Mouse (Mus musculus): ENCODE data around the gene Cul7.

Gene Cul7

GRCm38 (mm10) chr17:46628791-46629684, 21.1 kb upstream of the Cul7 start, which contains the start of gene Ptk7:
Ptk7 (minus strand) TSS chr17:46629504.
- DNase-seq (ENCODE audit: low read depth, low spot score), result peak; percentile 57

GRCm38 (mm10) chr17:46629685-46630441, 20.3 kb upstream of the Cul7 start:
- DNase-seq (ENCODE audit: low read depth, low spot score), result no peak

GRCm38 (mm10) chr17:46636831-46637523, 13.2 kb upstream of the Cul7 start:
- peak; percentile 60 for DNase-seq (ENCODE audit: low read depth, low spot score)

DNA sequence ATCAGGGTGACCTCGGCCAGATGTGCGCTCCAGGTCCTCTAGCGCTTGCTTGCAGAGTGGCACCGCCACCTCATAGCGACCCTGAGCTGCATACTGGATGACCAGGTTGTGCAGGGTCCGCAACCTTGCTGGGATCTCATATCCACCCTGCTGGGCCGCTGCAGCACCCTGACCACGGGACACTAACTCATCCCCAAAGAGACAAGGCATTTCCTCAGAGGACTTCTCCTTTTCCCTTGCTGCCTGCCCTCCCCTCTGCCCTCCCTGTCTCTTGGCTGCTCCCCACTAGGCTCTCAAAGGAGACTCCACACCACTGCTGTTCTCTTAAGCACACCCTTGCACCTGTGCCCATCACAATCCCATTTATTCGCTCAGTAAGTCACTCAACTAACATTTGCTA, 10.2 kb upstream of the Cul7 start:
- DNase-seq (ENCODE audit: low read depth, low spot score), result no peak

- DNase-seq (ENCODE audit: low read depth, low spot score), result no peak
These were observed 8.1 kb upstream of the Cul7 start for GRCm38 (mm10) chr17:46642060-46642459.

GRCm38 (mm10) chr17:46644152-46644805, 5.9 kb upstream of the Cul7 start:
- DNase-seq (ENCODE audit: low read depth, low spot score), result no peak

GRCm38 (mm10) chr17:46644916-46645475, 5.1 kb upstream of the Cul7 start:
- no peak for DNase-seq (ENCODE audit: low read depth, low spot score)

DNA sequence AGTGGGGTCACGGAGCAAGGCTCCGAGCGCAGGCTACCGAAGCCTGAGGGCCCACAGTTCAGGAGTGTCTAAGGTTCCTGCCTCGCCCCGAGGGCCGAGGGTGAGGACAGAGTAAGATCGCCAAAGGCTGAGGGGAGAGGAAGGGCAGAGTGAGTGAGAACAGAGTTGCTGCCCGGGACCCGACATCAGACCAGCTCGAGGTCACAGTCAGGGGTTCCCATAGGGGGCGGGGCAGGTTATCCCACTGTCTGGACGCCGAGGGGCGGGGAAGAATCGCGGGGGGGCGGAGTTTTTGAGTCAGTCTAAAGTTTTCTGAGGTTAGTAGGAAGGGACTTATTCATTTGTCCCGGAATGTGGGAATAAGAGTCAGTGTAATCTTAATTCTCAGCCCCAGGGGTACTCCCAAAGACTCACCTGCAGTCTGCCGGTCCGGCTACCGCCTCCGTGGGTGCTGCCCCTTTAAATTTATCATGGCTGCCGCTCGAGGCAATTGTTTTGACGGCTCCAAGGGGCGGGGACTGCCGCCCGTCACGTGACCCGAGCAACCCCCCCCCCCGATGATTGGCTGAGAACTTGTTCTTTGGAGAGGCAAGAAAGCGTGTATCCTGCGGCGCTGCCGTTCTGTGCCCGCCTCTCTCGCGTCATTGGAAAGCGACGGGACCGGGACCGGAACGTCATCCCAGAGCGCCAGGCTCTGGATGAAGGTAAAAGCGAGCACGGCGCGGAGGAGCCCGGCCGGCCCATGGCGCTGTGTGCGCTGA, 4.4 kb upstream of the Cul7 start, which contains the start of the genes Klc4 and Mrpl2:
TSS of gene Klc4 (minus strand) at position 462 of the 761 bp plus-strand sequence.
TSS of gene Mrpl2 (plus strand) at position 669 of the 761 bp plus-strand sequence.
- DNase-seq (ENCODE audit: low read depth, low spot score), result peak; percentile 98

- DNase-seq (ENCODE audit: low read depth, low spot score), result no peak
These were observed 3.8 kb upstream of the Cul7 start for GRCm38 (mm10) chr17:46646322-46646662.

DNA sequence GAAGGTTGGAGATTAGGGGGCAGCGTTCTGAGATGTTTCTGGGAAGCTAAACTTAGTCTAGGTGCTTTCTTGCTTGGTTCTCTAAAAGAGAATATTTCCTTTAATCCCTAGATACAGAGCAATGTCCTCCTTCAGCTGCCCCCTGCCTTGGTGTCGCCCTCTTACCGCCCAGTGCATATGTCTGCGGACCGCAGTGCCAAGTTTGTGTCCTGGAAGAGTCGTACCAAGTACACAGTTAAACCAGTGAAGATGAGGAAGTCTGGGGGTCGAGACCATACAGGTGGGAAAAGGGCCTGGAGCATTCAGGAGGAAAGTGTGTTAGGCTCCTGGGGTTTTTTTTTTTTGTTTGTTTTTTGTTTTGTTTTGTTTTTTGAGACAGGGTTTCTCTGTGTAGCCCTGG, 2.9 kb upstream of the Cul7 start:
- no peak for DNase-seq (ENCODE audit: low read depth, low spot score)

DNA sequence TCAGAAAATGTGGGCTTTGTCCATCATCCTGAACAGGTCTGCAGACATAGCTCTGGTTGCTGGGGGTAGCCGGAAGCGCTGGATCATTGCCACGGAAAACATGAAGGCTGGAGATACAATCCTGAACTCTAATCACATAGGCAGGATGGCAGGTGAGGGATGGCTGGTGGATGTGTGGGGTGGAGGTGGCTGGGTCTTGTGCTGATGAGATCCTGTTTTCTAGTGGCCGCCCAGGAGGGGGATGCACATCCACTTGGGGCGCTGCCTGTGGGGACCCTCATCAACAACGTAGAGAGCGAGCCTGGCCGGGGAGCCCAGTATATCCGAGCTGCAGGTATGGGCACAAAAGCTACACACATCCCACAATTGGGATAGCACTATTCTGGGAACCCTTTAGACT, 1.7 kb upstream of the Cul7 start:
- no peak for DNase-seq (ENCODE audit: low read depth, low spot score)

DNA sequence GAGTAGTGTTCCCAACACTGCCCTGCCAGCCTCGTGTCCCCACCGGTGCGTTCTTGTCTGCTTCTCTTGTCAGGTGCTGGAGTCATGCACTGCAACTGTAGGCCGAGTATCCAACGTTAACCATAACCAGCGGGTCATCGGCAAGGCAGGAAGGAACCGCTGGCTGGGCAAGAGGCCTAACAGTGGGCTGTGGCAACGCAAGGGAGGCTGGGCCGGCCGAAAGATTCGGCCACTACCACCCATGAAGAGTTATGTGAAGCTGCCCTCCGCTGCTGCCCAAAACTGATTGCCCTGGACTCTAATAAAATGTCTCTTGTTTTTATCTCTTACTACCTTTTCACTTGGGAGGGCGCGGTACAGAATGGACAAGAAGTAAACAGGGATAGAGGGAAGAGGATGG, 326 bp upstream of the Cul7 start:
- DNase-seq (ENCODE audit: low read depth, low spot score), result no peak

DNA sequence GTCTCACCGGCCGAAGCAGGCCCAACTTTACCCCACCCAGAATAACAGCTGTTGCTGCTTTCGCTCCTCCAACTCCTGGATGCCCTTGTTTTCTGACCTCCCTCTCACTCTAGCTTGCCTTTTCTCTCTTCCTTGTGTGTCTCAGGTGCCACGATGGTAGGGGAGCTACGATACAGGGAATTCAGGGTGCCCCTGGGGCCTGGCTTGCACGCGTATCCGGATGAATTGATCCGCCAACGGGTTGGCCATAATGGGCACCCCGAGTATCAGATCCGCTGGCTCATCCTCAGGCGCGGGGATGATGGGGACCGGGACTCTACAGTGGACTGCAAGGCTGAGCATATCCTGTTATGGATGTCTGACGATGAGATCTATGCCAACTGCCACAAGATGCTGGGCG, 1.2 kb downstream of the Cul7 start:
- DNase-seq (ENCODE audit: low read depth, low spot score), result no peak

DNA sequence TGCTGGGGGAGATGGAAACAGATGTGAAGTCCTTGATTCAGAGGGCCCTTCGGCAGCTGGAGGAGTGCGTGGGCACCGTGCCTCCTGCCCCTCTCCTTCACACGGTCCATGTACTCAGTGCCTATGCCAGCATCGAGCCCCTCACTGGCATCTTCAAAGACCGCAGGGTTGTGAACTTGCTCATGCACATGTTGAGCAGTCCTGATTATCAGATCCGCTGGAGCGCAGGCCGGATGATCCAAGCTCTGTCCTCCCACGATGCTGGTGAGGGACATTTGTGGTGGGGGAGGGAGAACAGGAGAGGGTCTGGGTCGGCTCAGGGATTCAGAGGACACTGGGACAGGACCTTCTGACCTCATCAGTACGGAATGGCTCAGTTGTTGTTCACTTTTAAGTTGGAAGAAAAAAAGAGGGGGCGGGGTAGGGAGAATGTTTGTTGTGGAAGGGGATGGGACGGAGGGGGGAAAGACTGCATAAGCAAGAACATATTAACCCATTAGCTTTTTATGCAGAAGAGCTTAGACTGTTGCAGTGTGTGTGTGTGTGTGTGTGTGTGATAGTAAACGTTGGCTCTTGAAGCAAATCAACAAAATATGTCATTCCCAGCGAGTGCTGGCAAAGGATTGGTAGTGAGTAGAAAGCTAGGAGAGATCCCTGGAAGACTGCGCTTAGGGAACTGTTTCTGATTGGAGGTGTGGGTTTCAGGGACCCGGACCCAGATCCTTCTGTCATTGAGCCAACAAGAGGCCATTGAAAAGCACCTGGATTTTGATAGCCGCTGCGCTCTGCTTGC, 1.8 kb downstream of the Cul7 start:
- DNase-seq (ENCODE audit: low read depth, low spot score), result no peak

GRCm38 (mm10) chr17:46656054-46656453, 5.9 kb downstream of the Cul7 start:
- DNase-seq (ENCODE audit: low read depth, low spot score), result no peak

- no peak for DNase-seq (ENCODE audit: low read depth, low spot score)
These were observed 11.2 kb downstream of the Cul7 start for GRCm38 (mm10) chr17:46661351-46661750.

GRCm38 (mm10) chr17:46661981-46662380, 11.8 kb downstream of the Cul7 start:
- DNase-seq (ENCODE audit: low read depth, low spot score), result no peak

DNA sequence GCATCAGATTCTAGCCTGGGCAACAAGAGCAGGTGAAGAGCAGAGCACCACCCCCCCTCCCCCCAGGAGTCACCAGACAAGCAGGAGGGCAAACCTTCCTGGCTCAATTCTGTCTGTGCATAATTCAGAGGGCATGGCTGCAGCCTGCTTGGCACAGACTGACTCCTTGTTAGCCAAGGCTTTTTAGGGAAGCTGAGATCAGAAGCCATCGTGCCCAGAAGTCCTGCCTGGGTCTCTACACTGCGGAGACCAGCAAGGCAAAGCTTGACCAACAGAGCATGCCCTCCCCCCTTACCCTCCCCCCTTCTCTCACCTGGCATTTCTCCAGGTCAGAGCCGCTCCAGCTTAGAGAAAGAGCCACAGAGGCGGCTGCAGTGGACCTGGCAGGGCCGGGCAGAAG, 12.6 kb downstream of the Cul7 start:
- no peak for DNase-seq (ENCODE audit: low read depth, low spot score)

DNA sequence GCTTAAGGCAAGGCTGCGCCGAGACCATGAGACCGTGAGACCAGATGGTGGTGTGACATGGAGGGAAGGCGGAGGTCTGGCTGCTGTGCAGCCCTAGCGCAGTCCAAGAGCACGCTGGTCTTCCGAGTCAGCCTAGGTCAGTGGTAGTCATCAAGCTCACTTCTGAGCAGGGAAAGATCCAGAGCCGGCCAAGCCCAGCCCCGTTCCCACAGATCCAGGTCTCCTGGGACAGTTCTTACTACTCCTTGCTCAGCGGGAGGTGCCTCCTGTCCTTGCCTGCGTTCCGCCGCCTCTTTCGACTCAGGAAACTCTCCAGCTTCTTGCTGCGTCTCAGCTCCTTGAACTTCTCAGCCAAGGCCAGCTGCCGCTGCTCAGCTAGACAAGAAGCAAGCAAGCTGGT, 17.6 kb downstream of the Cul7 start:
- DNase-seq (ENCODE audit: low read depth, low spot score), result no peak

GRCm38 (mm10) chr17:46669911-46670310, 19.8 kb downstream of the Cul7 start:
- DNase-seq (ENCODE audit: low read depth, low spot score), result no peak

Data from retina, postnatal 7 days (tissue).